Mouse (Mus musculus) lung, adult 2 months (tissue): ENCODE data around the gene Bphl. TPM values are rescaled to one million over a fixed set of nuclear protein-coding genes. Genes with fewer than 3 reads are reported as not detected.
A peak's percentile ranks its signal among the peaks of the same experiment; 100 is the strongest.
"Not testable (repeated sequence)": the region's sequence is repeated elsewhere in the genome, so short reads cannot be mapped to it uniquely, and the experiment has no call there.

Experiments used
- DNase-seq: peaks from one replicate; pipeline ENCODE4 v3.0.0; 2022
- H3K4me1 ChIP-seq: fragments of 200-500 bp; 2 replicates; pipeline ENCODE4 v1.6.1; 2011; ENCODE audit warnings: low read length; ENCODE audit not compliant: control insufficient read depth, insufficient read depth
- H3K4me3 ChIP-seq: fragments of 200-500 bp; replicated peaks from 2 replicates; pipeline ENCODE3; 2011; ENCODE audit warnings: low read depth, mild to moderate bottlenecking, control low read depth, low read length; ENCODE audit errors: extremely low read depth
- CTCF ChIP-seq: fragments of 200-500 bp; IDR thresholded peaks from 2 replicates; pipeline ENCODE4 v1.5.1; 2011; ENCODE audit warnings: mild to moderate bottlenecking, low read length, control low read depth; ENCODE audit not compliant: insufficient read depth
- POLR2A ChIP-seq: fragments of 200-500 bp; IDR thresholded peaks from 2 replicates; pipeline ENCODE4 v1.6.1; 2011; ENCODE audit warnings: low read depth, mild to moderate bottlenecking, control low read depth, low read length, borderline replicate concordance; ENCODE audit errors: extremely low read depth
- WGBS: fragments of 180-500 bp; shearing (Covaris S2); methylation state at CpG from one replicate; pipeline ENCODE4 v1.1.7; 2018; 5-methylcytosine and 5-hydroxymethylcytosine counted together
- polyA plus RNA-seq: library from polyadenylated mRNA; depleted of rRNA; stranded (reverse); fragments of >200 nt; gene quantifications from 2 replicates; pipeline ENCODE4 v1.2.3, GENCODE M21; 2012

Bphl gene
- polyA plus RNA-seq, 1 experiment: 41.8 TPM

DNA sequence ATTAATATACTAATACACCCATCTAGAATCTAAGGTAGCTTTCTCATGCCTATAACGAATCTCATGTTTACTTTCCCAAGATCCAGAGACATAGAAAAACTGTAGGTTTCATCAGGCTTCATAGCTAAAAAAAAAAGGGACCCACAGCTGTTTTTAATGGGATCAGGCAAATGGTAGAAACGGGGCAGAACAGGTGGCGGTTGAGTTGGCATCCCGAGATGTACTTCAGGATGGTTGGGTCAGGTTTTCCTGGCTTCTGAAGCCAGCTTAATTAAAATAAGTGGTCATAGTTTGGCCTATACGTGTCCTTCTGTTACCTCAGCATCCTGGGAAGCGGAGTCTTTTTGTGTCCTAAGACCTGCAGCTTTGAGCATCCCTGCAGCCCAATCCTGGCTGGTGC, 34.4 kb downstream of the Bphl start:
- DNase-seq: no peak
- 88% methylated on average over 6 of the region's 6 CpGs for WGBS
- Histone ChIP-seq H3K4me1 (no peaks in the 10 kb centered on the region; the same call in 1 of the 2 replicates), H3K4me3 (no peak overlapping the region)
- TF ChIP-seq POLR2A: no peak
- TF ChIP-seq CTCF: no peak

- WGBS: 69% methylated on average over 3 of the region's 3 CpGs
- no peak overlapping the region for H3K4me3 ChIP-seq
- TF ChIP-seq CTCF: no peak
- no peak for TF ChIP-seq POLR2A
- no peaks in the 10 kb centered on the region for H3K4me1 ChIP-seq
- DNase-seq: no peak
Measured at GRCm38 (mm10) chr13:34072847-34073246, 35.5 kb downstream of the Bphl start.

GRCm38 (mm10) chr13:34074441-34074840, 37.0 kb downstream of the Bphl start:
- 93% methylated on average over 12 of the region's 17 CpGs for WGBS
- not testable (repeated sequence) for H3K4me1 ChIP-seq, H3K4me3 ChIP-seq, DNase-seq

DNA sequence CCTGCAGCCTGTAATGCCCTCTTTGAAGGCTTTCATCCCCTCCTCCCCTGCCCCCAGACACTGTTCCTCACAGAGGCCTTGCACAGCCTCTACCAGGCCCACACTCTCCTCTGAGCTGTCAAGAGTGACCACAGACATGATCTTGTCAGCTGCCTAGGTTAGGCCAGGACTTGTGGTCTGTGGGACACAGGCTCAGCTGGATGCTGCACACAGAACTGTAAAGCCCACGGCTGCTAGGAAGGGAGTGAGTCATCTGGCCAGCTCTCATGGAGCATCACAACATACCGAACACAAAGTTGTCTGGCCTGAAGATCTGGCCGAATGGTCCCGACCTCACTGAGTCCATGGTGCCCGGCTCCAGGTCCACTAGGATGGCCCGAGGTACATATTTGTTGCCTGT, 38.5 kb downstream of the Bphl start:
- 81% methylated on average over 6 of the region's 6 CpGs for WGBS
- not testable (repeated sequence) for H3K4me3 ChIP-seq, DNase-seq, H3K4me1 ChIP-seq

GRCm38 (mm10) chr13:34076561-34077491, 39.4 kb downstream of the Bphl start:
- Histone ChIP-seq H3K4me3 (peak overlapping the region; percentile 66), H3K4me1 (peaks cover 5% of the 10 kb centered on the region; the same call in 1 of the 2 replicates)
- WGBS: 24% methylated on average over 20 of the region's 20 CpGs
- no peak for TF ChIP-seq POLR2A
- no peak for TF ChIP-seq CTCF
- no peak for DNase-seq

DNA sequence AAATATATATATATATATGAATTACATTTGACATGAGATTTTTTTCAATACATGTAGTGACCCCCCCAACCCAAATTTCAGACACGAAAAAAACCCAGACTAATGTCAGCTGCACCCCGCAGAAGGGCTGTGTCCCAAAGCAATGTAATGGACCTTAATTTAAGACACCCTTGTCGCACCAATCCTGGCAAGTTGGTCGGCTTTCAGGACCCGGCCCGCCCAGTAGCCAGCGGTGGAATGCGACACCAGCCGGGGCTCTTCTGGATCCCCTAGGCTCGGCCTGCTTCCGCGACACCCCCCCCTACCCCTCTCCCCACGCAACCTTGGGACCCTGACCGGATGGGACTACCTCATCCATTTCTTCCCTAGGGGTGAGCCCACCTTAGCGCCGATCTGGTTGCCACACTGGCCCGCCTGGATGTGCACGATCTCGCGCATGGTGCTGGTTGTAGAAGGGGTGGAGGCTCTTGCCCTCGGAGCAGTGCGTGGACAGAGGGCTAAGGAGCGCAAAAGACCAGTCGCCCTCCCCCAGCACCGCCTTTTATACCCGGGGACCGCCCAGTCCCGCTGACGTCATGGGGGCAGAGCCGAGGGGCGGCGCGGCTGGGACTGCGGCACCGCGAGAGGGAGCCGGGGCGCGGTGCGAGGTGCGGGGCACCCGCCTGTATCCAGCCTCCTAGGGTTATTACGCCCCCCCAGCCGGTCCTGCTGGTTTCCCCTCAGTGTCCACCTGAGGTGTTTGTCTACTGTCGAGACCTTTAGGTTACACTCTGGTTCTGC, 40.3 kb downstream of the Bphl start, which contains the start of gene Tubb2a:
Tubb2a (minus strand) TSS at position 516 of the 780 bp plus-strand sequence.
- peak; percentile 94 for DNase-seq
- under 1% methylated on average over 45 of the region's 45 CpGs for WGBS
- Histone ChIP-seq H3K4me3 (peak within 1 kb of the TSS; percentile 91), H3K4me1 (peaks cover 5% of the 10 kb centered on the region; the same call in 1 of the 2 replicates)
- TF ChIP-seq CTCF: no peak
- peak; percentile 99 for TF ChIP-seq POLR2A

DNA sequence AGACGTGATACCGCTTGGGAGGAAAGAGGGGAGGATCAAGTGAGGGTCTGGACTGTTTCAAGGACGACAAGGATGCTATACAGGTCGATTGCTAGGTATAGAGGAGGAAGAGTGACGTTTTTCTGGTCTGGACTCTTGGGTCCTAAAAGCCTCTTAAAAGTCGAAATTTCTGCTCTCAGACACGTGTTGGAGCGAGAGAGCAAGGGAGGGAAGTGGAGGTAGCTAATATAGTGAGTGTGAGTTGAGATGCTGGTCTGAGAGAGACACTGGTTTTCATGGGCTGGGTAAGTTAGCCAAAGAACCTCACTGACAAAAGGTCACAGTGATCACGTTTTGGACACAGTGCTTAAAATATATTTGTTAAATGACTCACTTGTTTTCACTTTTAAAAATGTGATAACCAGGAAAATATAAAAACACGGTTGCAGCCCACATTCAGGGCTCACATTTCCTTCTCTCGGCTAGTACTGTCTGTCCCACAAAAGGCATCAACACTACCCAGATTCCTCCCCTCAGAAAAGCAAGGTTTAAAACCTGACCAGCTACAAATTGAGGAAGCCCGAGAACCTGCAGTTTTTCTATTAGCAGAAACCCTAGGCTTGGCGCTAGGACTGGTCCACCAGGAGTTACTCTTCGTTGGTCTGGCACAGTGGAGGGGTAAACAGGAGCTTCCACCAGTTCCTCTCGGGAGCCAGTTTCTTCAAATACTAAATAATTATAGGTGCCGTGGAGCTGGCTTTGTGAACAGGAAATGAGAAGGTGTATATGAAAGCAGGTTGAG, 41.3 kb downstream of the Bphl start:
- TF ChIP-seq POLR2A: no peak
- TF ChIP-seq CTCF: no peak
- 37% methylated on average over 16 of the region's 16 CpGs for WGBS
- Histone ChIP-seq H3K4me3 (peak overlapping the region; percentile 91), H3K4me1 (peaks cover 6% of the 10 kb centered on the region)
- DNase-seq: no peak

DNA sequence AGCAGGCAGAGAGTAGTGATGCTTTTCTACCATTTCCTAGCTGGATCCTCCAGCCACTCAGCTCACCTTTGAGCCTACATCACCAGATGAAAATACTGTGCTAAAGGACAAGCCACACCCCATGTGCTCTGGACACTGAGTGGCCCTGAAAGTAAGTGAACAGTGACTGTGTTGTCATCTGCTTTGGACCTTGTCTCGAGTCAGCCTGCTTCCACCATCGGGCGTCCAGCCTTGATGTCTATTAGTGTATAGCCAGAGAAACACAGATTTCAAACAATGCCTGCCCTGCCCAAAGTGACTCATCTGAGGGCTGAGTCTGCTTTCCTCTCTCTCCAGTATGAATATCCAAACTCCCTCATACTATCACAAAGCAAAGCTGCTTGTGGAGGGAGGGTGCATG, 42.4 kb downstream of the Bphl start:
- TF ChIP-seq POLR2A: no peak
- TF ChIP-seq CTCF: no peak

GRCm38 (mm10) chr13:34081926-34082325, 44.5 kb downstream of the Bphl start:
- Histone ChIP-seq H3K4me1 (peaks cover 9% of the 10 kb centered on the region), H3K4me3 (no peak overlapping the region)
- no peak for TF ChIP-seq POLR2A
- TF ChIP-seq CTCF: no peak
- no peak for DNase-seq
- 87% methylated on average over 4 of the region's 4 CpGs for WGBS

More for the DNA sequence above, 42.4 kb downstream of the Bphl start:
- WGBS: 41% methylated on average over 3 of the region's 3 CpGs
- peaks cover 9% of the 10 kb centered on the region for H3K4me1 ChIP-seq
- no peak overlapping the region for H3K4me3 ChIP-seq
- no peak for DNase-seq
